Mouse (Mus musculus): Measurements from ENCODE around the gene Top2a.

GRCm38 (mm10) chr11:98947969-98948569 is 75.9 kb downstream of the Top2a start:
- no peak for TF ChIP-seq CTCF (IDR thresholded peaks at IDR 0.05; ENCODE audit: borderline replicate concordance, insufficient read depth, low read length)
- TF ChIP-seq POLR2A (IDR thresholded peaks at IDR 0.05; ENCODE audit: low read depth, low read length) = no peak
